In genomic region chr9:34912996-34913395, GRCm38 (mm10) we compare ENCODE assay signal across 9 mouse cellular contexts.
DNase-seq lines count a peak whose midpoint lies in the region; ATAC-seq and TF ChIP-seq lines count a peak whose summit lies in the region.
"Had no signal": no experiment of that assay in that cellular context is flagged by ENCODE, and none has a peak within 500 bp of the region (broad histone marks: within the 10 kb centered on the region; RNA-seq: fewer than 3 reads in every experiment).

No protein-coding gene starts in this region.

- DNase-seq in gastrocnemius, adult 2 months, result peak; percentile 30
- no peak for DNase-seq in gastrocnemius, postnatal 36 days
- peak; percentile 42 for DNase-seq in WW6 (ENCODE audit: low read depth, low spot score)
- peak; percentile 87 to 88 for DNase-seq in kidney, postnatal 4 days
- no peak for DNase-seq in layer of hippocampus, adult 9-11 months

- no peaks in the 10 kb centered on the region for H3K9me3 ChIP-seq in forebrain, embryonic 15.5 days
- H3K9me3 ChIP-seq in neural tube, embryonic 15.5 days (replicated peaks), result no peaks in the 10 kb centered on the region
- H3K9me3 ChIP-seq: heart, embryonic 13.5 days had no signal

- ATAC-seq in forebrain, embryonic 15.5 days (replicated peaks), result 0 out of 2 replicates have a peak, but pooled peaks have one; percentile 2
- ATAC-seq in neural tube, embryonic 15.5 days (ENCODE audit: low FRiP score), result no peak
- ATAC-seq in inflammation-experienced regulatory T-cells, adult 6 months, result no peak

- no peaks in the 10 kb centered on the region for H3K36me3 ChIP-seq in forebrain, embryonic 15.5 days
- no peaks in the 10 kb centered on the region for H3K36me3 ChIP-seq in neural tube, embryonic 15.5 days
- H3K36me3 ChIP-seq: heart, embryonic 13.5 days had no signal

- no peak overlapping the region for H3K27ac ChIP-seq in gastrocnemius, adult 2 months
- H3K27ac ChIP-seq in forebrain, embryonic 15.5 days (replicated peaks), result 0 out of 2 replicates have a peak overlapping the region, but pooled peaks have one; percentile 7
- H3K27ac ChIP-seq in neural tube, embryonic 15.5 days (replicated peaks), result peak overlapping the region; percentile 39
- H3K27ac ChIP-seq: heart, embryonic 13.5 days had no signal

- H3K27me3 ChIP-seq in forebrain, embryonic 15.5 days, result no peaks in the 10 kb centered on the region
- no peaks in the 10 kb centered on the region for H3K27me3 ChIP-seq in neural tube, embryonic 15.5 days (replicated peaks)
- H3K27me3 ChIP-seq: heart, embryonic 13.5 days had no signal

- WGBS in forebrain, embryonic 15.5 days, result 5% methylated on average over 5 of the region's 5 CpGs
- WGBS in neural tube, embryonic 15.5 days, result 12% methylated on average over 5 of the region's 5 CpGs

- H3K4me2 ChIP-seq in forebrain, embryonic 15.5 days (replicated peaks), result no peak overlapping the region
- H3K4me2 ChIP-seq in neural tube, embryonic 15.5 days, result no peak overlapping the region
- H3K4me2 ChIP-seq: heart, embryonic 13.5 days had no signal

- peaks cover 5% of the 10 kb centered on the region; the same call in 1 of the 2 replicates for H3K4me1 ChIP-seq in forebrain, embryonic 15.5 days
- peaks cover 33% of the 10 kb centered on the region for H3K4me1 ChIP-seq in neural tube, embryonic 15.5 days
- H3K4me1 ChIP-seq: heart, embryonic 13.5 days had no signal

- no peak overlapping the region for H3K9ac ChIP-seq in forebrain, embryonic 15.5 days (replicated peaks)
- no peak overlapping the region for H3K9ac ChIP-seq in neural tube, embryonic 15.5 days (replicated peaks)
- H3K9ac ChIP-seq: heart, embryonic 13.5 days had no signal

- intact Hi-C loops in gastrocnemius, adult 2 months (cut with DNase I), result no loop called here
- intact Hi-C loops in gastrocnemius, postnatal 36 days (cut with DNase I), result no loop called here

- H3K4me3 ChIP-seq in gastrocnemius, adult 2 months, result no peak overlapping the region
- H3K4me3 ChIP-seq in forebrain, embryonic 15.5 days, result no peak overlapping the region
- no peak overlapping the region for H3K4me3 ChIP-seq in neural tube, embryonic 15.5 days (replicated peaks)
- H3K4me3 ChIP-seq: heart, embryonic 13.5 days had no signal

- no peak for TF ChIP-seq CTCF in gastrocnemius, adult 2 months (IDR thresholded peaks at IDR 0.05)

Comparison
In these comparisons a context has a peak if more than half of its experiments do, and no peak if none do; other contexts are left out.
1. DNase-seq: peak in gastrocnemius, adult 2 months (single experiment), WW6 (single experiment) and kidney, postnatal 4 days (2 of 2); none in gastrocnemius, postnatal 36 days (0 of 2) and layer of hippocampus, adult 9-11 months (single experiment).